Mouse (Mus musculus) liver, embryonic 15.5 days (tissue): ENCODE measurements around the gene Pip4k2c. TPM values are rescaled to one million over a fixed set of nuclear protein-coding genes. Genes with fewer than 3 reads are reported as not detected.
"Not testable (repeated sequence)": the region's sequence is repeated elsewhere in the genome, so short reads cannot be mapped to it uniquely, and the experiment has no call there.

Source experiments
- ATAC-seq: fragments of 200-750 bp; cut with Nextera tagmentation; 2 replicates; pipeline ENCODE4 v1.8.0; 2017; ENCODE audit warnings: moderate number of reproducible peaks, mild to moderate bottlenecking, moderate library complexity; ENCODE audit not compliant: insufficient read depth
- H3K27ac ChIP-seq: fragments of 300-500 bp; sonication (generic); replicated peaks from 2 replicates; pipeline ENCODE4 v1.5.1; 2015; ENCODE audit warnings: mild to moderate bottlenecking, inconsistent platforms
- H3K27me3 ChIP-seq: fragments of 300-500 bp; sonication (generic); 2 replicates; pipeline ENCODE4 v1.6.1; 2015; ENCODE audit warnings: mild to moderate bottlenecking, inconsistent platforms
- H3K36me3 ChIP-seq: fragments of 300-500 bp; sonication (generic); replicated peaks from 2 replicates; pipeline ENCODE4 v1.6.1; 2015; ENCODE audit warnings: moderate library complexity, mild to moderate bottlenecking, inconsistent platforms
- H3K4me1 ChIP-seq: fragments of 300-500 bp; sonication (generic); replicated peaks from 2 replicates; pipeline ENCODE4 v1.6.1; 2015; ENCODE audit warnings: inconsistent platforms
- H3K4me2 ChIP-seq: fragments of 300-500 bp; sonication (generic); 2 replicates; pipeline ENCODE4 v1.6.1; 2015; ENCODE audit warnings: moderate library complexity, mild to moderate bottlenecking, inconsistent platforms
- H3K4me3 ChIP-seq: fragments of 300-500 bp; sonication (generic); replicated peaks from 2 replicates; pipeline ENCODE4 v1.5.1; 2015; ENCODE audit warnings: mild to moderate bottlenecking, inconsistent platforms
- H3K9ac ChIP-seq: fragments of 300-500 bp; sonication (generic); 2 replicates; pipeline ENCODE4 v1.6.1; 2015; ENCODE audit warnings: moderate library complexity, mild to moderate bottlenecking, inconsistent platforms
- H3K9me3 ChIP-seq: fragments of 300-500 bp; sonication (generic); replicated peaks from 2 replicates; pipeline ENCODE4 v1.6.1; 2016; ENCODE audit warnings: inconsistent platforms
- WGBS: fragments of 180-500 bp; shearing (Covaris S2); methylation state at CpG from one replicate; pipeline ENCODE4 v1.1.7; 2015; ENCODE audit warnings: mixed read lengths; ENCODE audit not compliant: insufficient replicate concordance; 5-methylcytosine and 5-hydroxymethylcytosine counted together
- polyA plus RNA-seq: library from polyadenylated mRNA; unstranded; fragments of >200 nt; fragmentation: Nextera tagmentation; extraction: Ambion mirVana; gene quantifications from 2 replicates; pipeline ENCODE4 v1.2.1, GENCODE M21; 2015

The Pip4k2c gene
- polyA plus RNA-seq, 1 experiment from 2014 or later = 41.9 TPM

DNA sequence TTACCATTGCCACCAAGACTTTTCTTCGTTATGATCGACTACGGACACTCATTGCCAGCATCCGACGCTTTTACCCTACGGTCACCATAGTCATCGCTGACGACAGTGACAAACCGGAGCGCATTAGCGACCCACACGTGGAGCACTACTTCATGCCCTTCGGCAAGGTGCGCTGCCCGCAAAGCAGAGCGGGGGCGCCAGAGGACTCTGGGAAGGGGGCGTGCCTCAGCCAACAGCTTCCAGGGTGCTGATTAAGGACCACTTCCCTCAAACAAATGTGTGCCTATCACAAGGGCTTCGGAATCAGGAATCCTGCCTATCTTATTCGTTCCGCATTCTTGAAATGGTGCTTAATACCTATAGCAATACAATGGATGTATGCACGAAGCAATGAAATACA, 41.4 kb downstream of the Pip4k2c start:
- ATAC-seq = no peak
- no peaks in the 10 kb centered on the region for H3K9me3 ChIP-seq
- H3K36me3 ChIP-seq = peaks cover 14% of the 10 kb centered on the region
- peaks cover 76% of the 10 kb centered on the region for H3K27me3 ChIP-seq
- H3K4me1 ChIP-seq = peaks cover 54% of the 10 kb centered on the region
- H3K4me2 ChIP-seq = peak overlapping the region; percentile 83
- H3K27ac ChIP-seq = no peak overlapping the region
- 0 out of 2 replicates have a peak overlapping the region, but pooled peaks have one; percentile 40 for H3K9ac ChIP-seq
- peak overlapping the region; percentile 56 for H3K4me3 ChIP-seq
- 16% methylated on average over 22 of the region's 22 CpGs for WGBS

DNA sequence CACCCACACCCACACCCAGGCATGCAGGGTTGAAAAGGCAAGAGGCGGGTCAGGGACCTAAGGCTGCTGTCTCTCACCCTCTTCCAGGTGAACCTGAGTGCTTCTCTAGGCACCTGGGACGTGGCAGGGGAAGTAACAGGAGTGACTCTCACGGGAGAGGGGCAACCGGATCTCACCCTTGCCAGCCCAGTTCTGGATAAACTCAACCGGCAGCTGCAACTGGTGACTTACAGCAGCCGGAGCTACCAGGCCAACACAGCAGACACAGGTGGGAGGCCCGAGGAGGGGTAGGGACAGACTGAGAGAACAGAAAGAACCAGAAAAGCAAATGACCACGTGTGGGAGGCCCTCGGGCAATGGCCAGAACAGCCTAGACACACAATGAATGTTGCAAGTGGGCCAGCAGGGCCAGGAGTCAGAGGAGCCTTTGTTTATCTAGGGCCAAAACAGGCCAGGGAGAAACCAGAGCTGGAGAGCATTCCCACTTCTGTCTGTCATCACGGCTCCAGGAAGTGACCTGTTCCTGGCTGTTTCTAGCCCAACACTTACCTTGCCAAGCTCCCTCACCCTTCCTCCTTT, 43.7 kb downstream of the Pip4k2c start:
- Histone ChIP-seq H3K9me3 (no peaks in the 10 kb centered on the region), H3K36me3 (peaks cover 14% of the 10 kb centered on the region), H3K9ac (no peak overlapping the region), H3K27ac (peak overlapping the region; percentile 46), H3K27me3 (peaks cover 78% of the 10 kb centered on the region), H3K4me2 (peak overlapping the region; percentile 97), H3K4me3 (0 out of 2 replicates have a peak overlapping the region, but pooled peaks have one; percentile 65), H3K4me1 (peaks cover 66% of the 10 kb centered on the region)
- peak; percentile 8; the same call in 1 of the 2 replicates for ATAC-seq
- WGBS = 60% methylated on average over 10 of the region's 10 CpGs

- Histone ChIP-seq H3K9me3 (no peaks in the 10 kb centered on the region), H3K27me3 (peaks cover 77% of the 10 kb centered on the region), H3K9ac (peak overlapping the region; percentile 69; the same call in 1 of the 2 replicates), H3K4me1 (peaks cover 66% of the 10 kb centered on the region), H3K4me2 (peak overlapping the region; percentile 97), H3K4me3 (peak overlapping the region; percentile 65), H3K36me3 (peaks cover 11% of the 10 kb centered on the region), H3K27ac (peak overlapping the region; percentile 76)
- no peak for ATAC-seq
- WGBS = 25% methylated on average over 15 of the region's 15 CpGs
Observed at GRCm38 (mm10) chr10:127166771-127167613, 44.4 kb downstream of the Pip4k2c start.

GRCm38 (mm10) chr10:127166404-127166715, 45.0 kb downstream of the Pip4k2c start:
- Histone ChIP-seq H3K4me3 (peak overlapping the region; percentile 65), H3K27ac (peak overlapping the region; percentile 76; the same call in 1 of the 2 replicates), H3K27me3 (peaks cover 71% of the 10 kb centered on the region), H3K4me2 (peak overlapping the region; percentile 97), H3K4me1 (peaks cover 66% of the 10 kb centered on the region), H3K9me3 (no peaks in the 10 kb centered on the region), H3K36me3 (peaks cover 4% of the 10 kb centered on the region), H3K9ac (peak overlapping the region; percentile 69)
- WGBS = 7% methylated on average over 11 of the region's 11 CpGs
- no peak for ATAC-seq

GRCm38 (mm10) chr10:127165654-127166403, 45.6 kb downstream of the Pip4k2c start:
- WGBS = under 1% methylated on average over 56 of the region's 56 CpGs
- 0 out of 2 replicates have a peak, but pooled peaks cover 3% of the 10 kb centered on the region for H3K36me3 ChIP-seq
- peak overlapping the region; percentile 97 for H3K4me2 ChIP-seq
- no peaks in the 10 kb centered on the region for H3K9me3 ChIP-seq
- H3K4me3 ChIP-seq = peak overlapping the region; percentile 65
- H3K4me1 ChIP-seq = peaks cover 61% of the 10 kb centered on the region
- peak overlapping the region; percentile 69 for H3K9ac ChIP-seq
- H3K27ac ChIP-seq = peak overlapping the region; percentile 76
- H3K27me3 ChIP-seq = peaks cover 66% of the 10 kb centered on the region
- peak; percentile 69 for ATAC-seq

- peak overlapping the region; percentile 69 for H3K9ac ChIP-seq
- H3K4me2 ChIP-seq = peak overlapping the region; percentile 97
- H3K36me3 ChIP-seq = 0 out of 2 replicates have a peak, but pooled peaks cover 3% of the 10 kb centered on the region
- WGBS = under 1% methylated on average over 42 of the region's 42 CpGs
- H3K9me3 ChIP-seq = no peaks in the 10 kb centered on the region
- peaks cover 55% of the 10 kb centered on the region for H3K4me1 ChIP-seq
- peak overlapping the region; percentile 76 for H3K27ac ChIP-seq
- H3K4me3 ChIP-seq = peak overlapping the region; percentile 65
- ATAC-seq = peak; percentile 28
- peaks cover 61% of the 10 kb centered on the region for H3K27me3 ChIP-seq
Observed at GRCm38 (mm10) chr10:127165354-127165653, 46.1 kb downstream of the Pip4k2c start.

GRCm38 (mm10) chr10:127164631-127165353, 46.6 kb downstream of the Pip4k2c start, which contains the start of gene B4galnt1:
B4galnt1 (plus strand) TSS chr10:127165225.
- Histone ChIP-seq H3K4me2 (peak within 1 kb of the TSS; percentile 97), H3K36me3 (0 out of 2 replicates have a peak, but pooled peaks cover 3% of the 10 kb centered on the region), H3K27ac (peak within 1 kb of the TSS; percentile 76), H3K9ac (peak within 1 kb of the TSS; percentile 69), H3K27me3 (peaks cover 56% of the 10 kb centered on the region), H3K9me3 (no peaks in the 10 kb centered on the region), H3K4me3 (peak within 1 kb of the TSS; percentile 65), H3K4me1 (peaks cover 50% of the 10 kb centered on the region)
- peak; percentile 80 for ATAC-seq
- WGBS = 2% methylated on average over 49 of the region's 52 CpGs

- Histone ChIP-seq H3K4me2 (peak overlapping the region; percentile 97), H3K4me1 (peaks cover 45% of the 10 kb centered on the region)
Observed at GRCm38 (mm10) chr10:127164190-127164589, 47.2 kb downstream of the Pip4k2c start.

GRCm38 (mm10) chr10:127162771-127163261, 48.6 kb downstream of the Pip4k2c start:
- not testable (repeated sequence) for H3K36me3 ChIP-seq, H3K4me3 ChIP-seq, H3K4me2 ChIP-seq, H3K9me3 ChIP-seq, H3K27ac ChIP-seq, ATAC-seq, H3K9ac ChIP-seq
- Histone ChIP-seq H3K4me1 (peaks cover 48% of the 10 kb centered on the region), H3K27me3 (peaks cover 44% of the 10 kb centered on the region)
- WGBS = 35% methylated on average over 7 of the region's 7 CpGs

More at GRCm38 (mm10) chr10:127164190-127164589, 47.2 kb downstream of the Pip4k2c start:
- no peak overlapping the region for H3K4me3 ChIP-seq
- H3K27me3 ChIP-seq = peaks cover 50% of the 10 kb centered on the region
- H3K9me3 ChIP-seq = no peaks in the 10 kb centered on the region
- H3K27ac ChIP-seq = 0 out of 2 replicates have a peak overlapping the region, but pooled peaks have one; percentile 76
- no peak for ATAC-seq
- H3K9ac ChIP-seq = no peak overlapping the region
- 77% methylated on average over 4 of the region's 4 CpGs for WGBS
- 0 out of 2 replicates have a peak, but pooled peaks cover 2% of the 10 kb centered on the region for H3K36me3 ChIP-seq

GRCm38 (mm10) chr10:127160728-127161127, 50.7 kb downstream of the Pip4k2c start:
- no peak for ATAC-seq
- H3K4me1 ChIP-seq = peaks cover 27% of the 10 kb centered on the region
- H3K27ac ChIP-seq = no peak overlapping the region
- H3K36me3 ChIP-seq = no peaks in the 10 kb centered on the region
- H3K4me2 ChIP-seq = no peak overlapping the region
- 38% methylated on average over 3 of the region's 3 CpGs for WGBS
- peaks cover 23% of the 10 kb centered on the region for H3K27me3 ChIP-seq
- no peak overlapping the region for H3K9ac ChIP-seq
- no peaks in the 10 kb centered on the region for H3K9me3 ChIP-seq
- no peak overlapping the region for H3K4me3 ChIP-seq
